Mouse (Mus musculus) embryonic facial prominence, embryonic 15.5 days (tissue): ENCODE results near the gene Myd88. TPM values are rescaled to one million over a fixed set of nuclear protein-coding genes. Genes with fewer than 3 reads are reported as not detected.
A peak's percentile ranks its signal among the peaks of the same experiment; 100 is the strongest.

Experiments used
- ATAC-seq: fragments of 200-750 bp; cut with Nextera tagmentation; 2 replicates; pipeline ENCODE4 v1.8.0; 2017; ENCODE audit warnings: low read depth, moderate TSS enrichment; ENCODE audit not compliant: insufficient number of reproducible peaks, low FRiP score, low TSS enrichment
- H3K27ac ChIP-seq: fragments of 300-500 bp; sonication (generic); replicated peaks from 2 replicates; pipeline ENCODE4 v1.5.1; 2015; ENCODE audit warnings: mild to moderate bottlenecking, inconsistent platforms
- H3K27me3 ChIP-seq: fragments of 300-500 bp; sonication (generic); 2 replicates; pipeline ENCODE4 v1.6.1; 2015; ENCODE audit warnings: inconsistent platforms
- H3K36me3 ChIP-seq: fragments of 300-500 bp; sonication (generic); 2 replicates; pipeline ENCODE4 v1.6.1; 2015; ENCODE audit warnings: mild to moderate bottlenecking, inconsistent platforms
- H3K4me1 ChIP-seq: fragments of 300-500 bp; sonication (generic); 2 replicates; pipeline ENCODE4 v1.6.1; 2015; ENCODE audit warnings: inconsistent platforms
- H3K4me2 ChIP-seq: fragments of 300-500 bp; sonication (generic); replicated peaks from 2 replicates; pipeline ENCODE4 v1.6.1; 2015; ENCODE audit warnings: mild to moderate bottlenecking, inconsistent platforms
- H3K4me3 ChIP-seq: fragments of 300-500 bp; sonication (generic); replicated peaks from 2 replicates; pipeline ENCODE4 v1.5.1; 2015; ENCODE audit warnings: mild to moderate bottlenecking, inconsistent platforms
- H3K9ac ChIP-seq: fragments of 300-500 bp; sonication (generic); 2 replicates; pipeline ENCODE4 v1.6.1; 2015; ENCODE audit warnings: inconsistent platforms
- H3K9me3 ChIP-seq: fragments of 300-500 bp; sonication (generic); replicated peaks from 2 replicates; pipeline ENCODE4 v1.6.1; 2016; ENCODE audit warnings: inconsistent platforms
- WGBS: fragments of 180-500 bp; shearing (Covaris S2); methylation state at CpG from one replicate; pipeline ENCODE4 v1.1.7; 2015; 5-methylcytosine and 5-hydroxymethylcytosine counted together
- polyA plus RNA-seq: library from polyadenylated mRNA; unstranded; fragments of >200 nt; fragmentation: Nextera tagmentation; extraction: Ambion mirVana; gene quantifications from 2 replicates; pipeline ENCODE4 v1.2.1, GENCODE M21; 2015

The Myd88 gene
- polyA plus RNA-seq, 1 experiment from 2014 or later, result 33.1 TPM

DNA sequence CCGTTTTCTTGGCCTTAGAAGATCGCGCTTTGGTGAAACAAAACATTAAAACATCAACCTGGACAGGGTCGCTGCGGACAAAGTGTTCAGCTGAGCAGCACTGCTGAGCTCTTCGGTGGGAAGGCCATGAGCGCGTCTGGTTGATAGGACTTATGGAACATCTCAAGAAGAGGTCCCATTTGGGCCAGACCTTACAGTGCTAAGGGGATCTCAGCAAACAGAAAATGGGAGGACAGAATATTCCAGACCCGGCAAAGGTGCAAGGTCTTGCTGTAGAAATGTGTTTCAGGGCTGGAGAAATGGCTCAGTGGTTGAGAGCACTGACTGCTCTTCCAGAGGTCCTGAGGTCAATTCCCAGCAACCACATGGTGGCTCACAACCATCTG is 18.0 kb downstream of the Myd88 start:
- 6% methylated on average over 9 of the region's 9 CpGs for WGBS
- peak overlapping the region; percentile 98 for H3K4me2 ChIP-seq
- peak overlapping the region; percentile 94 for H3K27ac ChIP-seq
- H3K4me1 ChIP-seq, result peaks cover 14% of the 10 kb centered on the region
- peak overlapping the region; percentile 94 for H3K4me3 ChIP-seq
- no peaks in the 10 kb centered on the region for H3K9me3 ChIP-seq
- H3K36me3 ChIP-seq, result no peaks in the 10 kb centered on the region
- H3K9ac ChIP-seq, result peak overlapping the region; percentile 41; the same call in 1 of the 2 replicates
- H3K27me3 ChIP-seq, result no peaks in the 10 kb centered on the region
- no peak for ATAC-seq

DNA sequence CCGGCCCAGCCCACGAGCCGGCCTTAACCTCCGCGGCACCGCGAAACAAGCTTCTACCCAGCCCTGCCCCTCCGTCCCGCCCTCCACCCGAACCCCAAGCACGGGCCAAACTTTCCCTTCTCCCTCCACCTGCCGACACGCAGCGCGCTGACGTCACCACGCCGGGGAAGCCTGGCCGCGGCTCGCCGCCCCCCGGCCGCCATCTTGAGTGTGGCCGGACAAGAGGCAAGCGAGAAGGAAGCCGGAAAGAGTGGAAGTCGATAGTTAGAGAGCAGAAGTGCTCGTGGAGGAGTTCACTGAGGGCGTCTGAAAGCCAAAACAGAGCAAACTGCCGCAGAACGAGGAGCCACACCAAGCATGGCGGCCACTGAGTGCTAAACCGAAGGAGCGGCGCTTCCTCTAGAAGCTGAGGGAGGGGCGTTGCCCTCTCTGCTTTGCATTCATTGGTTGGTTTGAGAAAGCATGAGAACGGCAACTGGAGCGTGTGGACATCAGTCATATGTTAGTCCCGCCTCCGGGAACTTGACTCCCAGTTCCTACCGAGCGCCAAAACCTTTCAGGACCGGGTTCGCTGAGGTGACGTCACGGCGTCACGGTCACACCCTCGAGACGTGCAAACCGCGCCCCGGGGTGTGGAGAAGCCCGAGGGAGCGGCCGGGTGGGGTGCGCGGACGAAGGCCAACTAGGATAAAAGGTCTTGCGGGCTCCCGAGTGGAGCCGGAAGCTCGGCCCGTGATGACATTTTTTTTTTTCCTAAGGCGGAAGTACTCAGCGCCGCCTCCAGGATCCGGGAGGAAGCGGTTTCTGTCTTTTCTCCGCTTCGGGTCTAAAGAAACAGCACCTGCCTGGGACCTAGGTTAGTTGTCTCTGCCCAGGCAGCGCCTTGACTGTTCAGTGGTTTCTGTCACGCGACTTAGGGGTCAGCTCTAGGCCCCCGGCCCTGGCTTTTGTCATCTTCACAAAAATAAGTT is 18.6 kb downstream of the Myd88 start, which contains the start of gene Oxsr1:
Gene Oxsr1 (minus strand): TSS at position 139 of the 971 bp plus-strand sequence.
- Histone ChIP-seq H3K9me3 (no peaks in the 10 kb centered on the region), H3K27me3 (no peaks in the 10 kb centered on the region), H3K4me1 (peaks cover 14% of the 10 kb centered on the region), H3K9ac (peak within 1 kb of the TSS; percentile 79), H3K4me2 (peak within 1 kb of the TSS; percentile 98), H3K4me3 (peak within 1 kb of the TSS; percentile 94), H3K27ac (peak within 1 kb of the TSS; percentile 94), H3K36me3 (no peaks in the 10 kb centered on the region)
- under 1% methylated on average over 76 of the region's 76 CpGs for WGBS
- ATAC-seq, result peak; percentile 98

DNA sequence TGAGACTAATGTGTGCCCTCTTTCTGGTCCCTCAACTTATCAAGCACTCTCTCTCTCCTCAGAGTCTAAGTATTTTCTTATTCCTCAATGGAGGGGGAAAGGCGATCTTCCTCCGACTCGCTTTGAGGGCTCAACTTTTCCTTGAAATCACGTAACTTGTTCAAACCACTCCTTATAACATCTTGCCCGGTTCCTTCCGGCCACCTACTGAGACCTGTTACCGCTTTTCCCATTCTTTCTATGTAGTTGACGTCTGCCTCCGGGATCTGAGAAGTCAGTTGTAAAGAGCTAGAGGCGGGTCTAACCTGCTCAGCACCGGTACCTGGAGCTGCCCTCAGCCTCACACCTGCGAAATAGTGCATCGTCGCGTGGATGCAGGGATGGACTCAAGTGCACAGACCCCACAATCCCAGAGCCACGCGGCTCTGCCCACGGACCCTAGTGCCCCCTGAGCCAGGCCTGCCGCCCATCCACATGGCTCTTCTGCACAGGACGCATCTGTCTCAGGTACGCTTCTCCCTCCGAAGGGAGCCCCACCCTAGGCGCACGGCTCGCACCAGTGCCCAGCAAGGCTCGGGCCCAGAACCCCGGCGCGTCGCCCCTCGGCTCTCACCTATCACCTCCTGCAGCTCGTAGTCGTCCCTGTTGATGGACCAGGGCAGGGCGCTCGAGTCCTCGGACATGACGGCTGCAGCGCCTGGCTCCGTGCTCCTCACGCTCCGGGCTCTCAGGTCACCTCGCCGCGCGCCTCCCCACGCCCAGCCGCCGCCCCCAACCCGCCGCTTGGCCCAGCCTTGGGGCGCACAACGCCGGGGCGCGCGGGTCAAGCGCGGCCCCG is 19.6 kb downstream of the Myd88 start:
- no peaks in the 10 kb centered on the region for H3K9me3 ChIP-seq
- no peaks in the 10 kb centered on the region for H3K36me3 ChIP-seq
- no peaks in the 10 kb centered on the region for H3K27me3 ChIP-seq
- peak; percentile 18 for ATAC-seq
- peak overlapping the region; percentile 94 for H3K4me3 ChIP-seq
- peak overlapping the region; percentile 79 for H3K9ac ChIP-seq
- H3K4me2 ChIP-seq, result peak overlapping the region; percentile 98
- H3K4me1 ChIP-seq, result peaks cover 14% of the 10 kb centered on the region
- WGBS, result under 1% methylated on average over 58 of the region's 59 CpGs
- peak overlapping the region; percentile 94 for H3K27ac ChIP-seq

DNA sequence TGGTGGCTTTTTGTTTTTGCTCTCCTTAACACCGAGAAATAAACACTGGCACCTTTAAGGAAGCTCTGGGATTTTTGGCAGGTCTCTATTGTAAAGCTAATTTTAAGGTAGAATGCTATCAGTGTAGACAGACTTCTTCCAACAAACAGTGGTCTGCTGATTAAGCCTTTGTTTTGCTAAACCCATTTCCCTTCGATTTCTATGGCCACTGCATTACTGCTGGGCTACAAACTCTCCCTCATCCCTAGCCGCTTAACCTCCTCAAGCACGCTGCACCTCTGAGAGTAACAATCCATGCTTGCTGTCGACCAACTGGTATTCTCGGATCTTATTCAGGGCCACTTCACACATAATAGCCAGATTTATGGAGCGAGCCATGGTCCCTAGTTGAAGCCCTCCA is 20.3 kb downstream of the Myd88 start:
- Histone ChIP-seq H3K4me2 (peak overlapping the region; percentile 98), H3K9ac (peak overlapping the region; percentile 79; the same call in 1 of the 2 replicates), H3K27ac (no peak overlapping the region), H3K4me3 (peak overlapping the region; percentile 94), H3K9me3 (no peaks in the 10 kb centered on the region), H3K36me3 (no peaks in the 10 kb centered on the region), H3K27me3 (no peaks in the 10 kb centered on the region), H3K4me1 (peaks cover 14% of the 10 kb centered on the region)
- ATAC-seq, result no peak
- 13% methylated on average over 7 of the region's 7 CpGs for WGBS

DNA sequence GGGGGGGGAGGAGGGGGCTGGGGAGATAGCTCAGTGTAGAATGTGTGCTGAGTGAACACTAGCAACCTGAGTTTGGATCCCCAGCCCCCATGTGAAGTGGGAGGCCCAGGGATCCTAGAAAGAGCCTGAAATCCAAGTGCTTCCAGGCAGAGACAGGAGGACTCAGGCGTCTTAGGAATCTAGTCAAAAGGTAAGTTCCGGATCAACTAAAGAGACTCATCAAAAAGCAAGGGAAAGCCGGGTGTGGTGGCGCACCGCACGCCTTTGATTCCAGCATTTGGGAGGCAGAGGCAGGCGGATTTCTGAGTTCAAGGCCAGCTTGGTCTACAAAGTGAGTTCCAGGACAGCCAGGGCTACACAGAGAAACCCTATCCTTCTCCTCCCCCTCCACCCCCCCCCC is 20.8 kb downstream of the Myd88 start:
- 86% methylated on average over 7 of the region's 7 CpGs for WGBS
- H3K4me2 ChIP-seq, result peak overlapping the region; percentile 98; the same call in 1 of the 2 replicates
- no peaks in the 10 kb centered on the region for H3K27me3 ChIP-seq
- no peak overlapping the region for H3K9ac ChIP-seq
- no peak overlapping the region for H3K27ac ChIP-seq
- H3K9me3 ChIP-seq, result no peaks in the 10 kb centered on the region
- no peak overlapping the region for H3K4me3 ChIP-seq
- H3K36me3 ChIP-seq, result no peaks in the 10 kb centered on the region
- peaks cover 14% of the 10 kb centered on the region for H3K4me1 ChIP-seq
- no peak for ATAC-seq

DNA sequence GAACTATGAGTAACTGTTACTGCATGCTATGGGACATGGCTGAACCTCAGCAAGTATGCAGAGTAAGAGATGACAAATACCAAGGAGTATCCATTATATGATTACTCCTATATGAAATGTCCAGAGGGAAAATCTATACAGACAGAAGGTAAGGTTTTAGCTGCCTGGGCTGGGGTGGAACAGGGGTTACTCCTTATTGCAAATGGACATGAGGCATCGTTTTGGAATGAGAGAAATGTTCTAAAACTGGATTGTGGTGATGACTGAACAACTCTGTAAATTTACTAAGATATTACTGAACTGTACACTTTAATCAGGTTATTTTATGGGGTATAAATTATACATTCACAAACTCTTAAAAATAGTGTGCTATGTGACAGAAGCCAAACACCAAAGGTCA is 22.3 kb downstream of the Myd88 start:
- WGBS, result 86% methylated on average over 1 of the region's 1 CpGs
- no peak for ATAC-seq

DNA sequence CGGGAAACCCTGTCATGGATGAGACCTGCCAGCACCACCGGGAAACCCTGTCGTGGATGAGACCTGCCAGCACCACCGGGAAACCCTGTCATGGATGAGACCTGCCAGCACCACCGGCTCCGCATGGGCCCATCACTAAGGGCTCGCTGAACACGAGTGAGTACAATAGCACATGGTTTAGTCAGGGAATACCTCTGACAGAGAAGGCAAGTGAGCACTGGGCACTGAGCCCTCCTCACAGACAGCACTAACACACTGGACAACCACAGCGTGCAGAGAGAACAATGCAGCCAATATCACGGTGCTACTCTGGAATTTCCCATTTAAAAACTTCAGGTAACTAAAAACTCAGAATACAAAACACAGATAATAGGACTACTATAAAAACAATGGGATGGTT is 28.1 kb downstream of the Myd88 start:
- ATAC-seq, result no peak
- WGBS, result 92% methylated on average over 10 of the region's 10 CpGs
- no peaks in the 10 kb centered on the region for H3K27me3 ChIP-seq

More for the DNA sequence above, 22.3 kb downstream of the Myd88 start:
- no peaks in the 10 kb centered on the region for H3K9me3 ChIP-seq
- H3K4me1 ChIP-seq, result peaks cover 14% of the 10 kb centered on the region
- H3K4me3 ChIP-seq, result no peak overlapping the region
- H3K9ac ChIP-seq, result no peak overlapping the region
- no peak overlapping the region for H3K4me2 ChIP-seq
- H3K27me3 ChIP-seq, result no peaks in the 10 kb centered on the region
- no peak overlapping the region for H3K27ac ChIP-seq
- H3K36me3 ChIP-seq, result no peaks in the 10 kb centered on the region

DNA sequence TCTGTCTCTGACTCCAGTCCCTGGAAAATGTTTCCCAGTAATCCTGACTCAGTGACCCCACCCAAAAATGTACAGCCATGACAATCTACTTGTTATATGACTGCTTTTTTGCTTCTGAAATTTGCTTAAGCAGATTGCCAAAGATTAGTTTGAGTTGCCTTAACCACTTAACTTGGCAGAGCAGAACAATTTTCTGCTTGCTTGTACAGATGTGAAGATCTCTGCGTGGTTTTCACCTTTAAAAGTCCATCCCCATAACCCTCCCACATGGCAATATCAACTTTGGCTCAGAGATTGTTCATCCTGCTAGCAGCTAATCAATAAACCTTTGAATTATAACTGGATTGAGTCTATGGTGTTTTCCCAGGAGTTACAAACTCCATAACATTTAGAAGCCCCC is 32.1 kb downstream of the Myd88 start:
- Histone ChIP-seq H3K9me3 (no peaks in the 10 kb centered on the region), H3K27ac (no peak overlapping the region), H3K36me3 (no peaks in the 10 kb centered on the region), H3K4me1 (no peaks in the 10 kb centered on the region), H3K9ac (no peak overlapping the region), H3K27me3 (no peaks in the 10 kb centered on the region), H3K4me2 (no peak overlapping the region), H3K4me3 (no peak overlapping the region)
- 93% methylated on average over 1 of the region's 1 CpGs for WGBS
- no peak for ATAC-seq

More for the DNA sequence above, 28.1 kb downstream of the Myd88 start:
- H3K4me3 ChIP-seq, result no peak overlapping the region
- no peaks in the 10 kb centered on the region for H3K9me3 ChIP-seq
- H3K36me3 ChIP-seq, result no peaks in the 10 kb centered on the region
- H3K9ac ChIP-seq, result no peak overlapping the region
- H3K27ac ChIP-seq, result no peak overlapping the region
- no peaks in the 10 kb centered on the region for H3K4me1 ChIP-seq
- no peak overlapping the region for H3K4me2 ChIP-seq

DNA sequence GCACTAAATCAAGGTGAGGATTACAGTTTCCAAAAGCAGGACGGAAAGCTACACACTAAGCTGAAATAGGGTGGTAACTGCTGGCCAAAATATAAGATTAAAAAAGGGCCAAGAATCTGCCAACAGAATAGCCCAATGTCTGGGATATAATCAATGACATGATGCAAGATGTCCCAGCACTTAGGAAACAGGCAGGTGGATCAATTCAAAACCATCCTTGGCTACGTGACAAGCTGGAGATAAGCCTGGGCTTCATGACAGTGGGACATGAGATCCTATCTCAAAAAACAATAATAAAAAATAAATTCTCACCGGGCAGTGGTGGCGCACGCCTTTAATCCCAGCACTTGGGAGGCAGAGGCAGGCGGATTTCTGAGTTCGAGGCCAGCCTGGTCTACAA is 35.3 kb downstream of the Myd88 start:
- Histone ChIP-seq H3K4me1 (no peaks in the 10 kb centered on the region), H3K27me3 (no peaks in the 10 kb centered on the region), H3K9me3 (no peaks in the 10 kb centered on the region), H3K4me2 (no peak overlapping the region), H3K4me3 (no peak overlapping the region), H3K27ac (no peak overlapping the region), H3K9ac (no peak overlapping the region), H3K36me3 (peaks cover 10% of the 10 kb centered on the region)
- WGBS, result 93% methylated on average over 7 of the region's 7 CpGs
- no peak for ATAC-seq

DNA sequence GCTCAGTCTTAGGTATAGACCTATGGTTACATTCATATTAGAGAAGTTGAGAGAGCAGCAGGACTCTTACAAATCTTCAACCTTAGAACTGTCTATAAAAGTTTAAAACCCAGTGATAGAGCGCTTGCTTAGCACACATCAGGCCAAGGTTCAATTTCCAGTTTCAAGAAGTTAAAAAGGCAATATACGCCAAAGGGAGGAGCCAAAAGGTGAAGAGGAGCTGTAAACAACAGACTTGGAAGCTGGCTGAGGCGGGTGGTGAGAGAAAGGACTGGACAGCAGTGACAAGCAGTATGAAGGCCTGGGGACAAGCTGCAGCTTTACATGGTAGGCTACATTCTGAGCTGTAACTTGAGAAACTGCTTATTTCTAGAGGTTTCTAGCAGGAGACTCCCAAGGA is 42.6 kb downstream of the Myd88 start:
- Histone ChIP-seq H3K4me1 (no peaks in the 10 kb centered on the region), H3K27ac (no peak overlapping the region), H3K36me3 (peaks cover 13% of the 10 kb centered on the region), H3K9me3 (no peaks in the 10 kb centered on the region), H3K4me3 (no peak overlapping the region), H3K4me2 (no peak overlapping the region), H3K27me3 (no peaks in the 10 kb centered on the region), H3K9ac (no peak overlapping the region)
- 95% methylated on average over 3 of the region's 3 CpGs for WGBS
- ATAC-seq, result no peak

DNA sequence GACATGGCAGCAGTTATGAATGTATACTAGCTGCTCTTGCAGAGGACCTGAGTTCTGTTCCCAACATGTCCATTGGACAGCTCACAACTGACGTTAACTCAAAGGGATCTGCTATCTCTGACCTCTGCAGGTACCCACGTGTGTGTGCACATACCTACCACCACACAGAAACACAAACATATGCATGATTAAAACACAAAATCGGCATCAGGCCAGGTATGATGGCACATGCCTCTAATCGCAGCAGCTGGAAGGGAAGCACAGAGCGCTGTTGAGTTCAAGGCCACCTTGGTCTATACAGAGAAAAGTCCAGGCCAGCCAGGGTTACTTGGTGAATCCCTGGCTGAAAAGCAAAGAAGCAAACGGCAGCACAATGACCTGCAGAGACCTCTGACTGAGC is 43.5 kb downstream of the Myd88 start:
- Histone ChIP-seq H3K27ac (no peak overlapping the region), H3K36me3 (peaks cover 13% of the 10 kb centered on the region), H3K4me3 (no peak overlapping the region), H3K27me3 (no peaks in the 10 kb centered on the region), H3K9me3 (no peaks in the 10 kb centered on the region), H3K9ac (no peak overlapping the region), H3K4me2 (no peak overlapping the region), H3K4me1 (no peaks in the 10 kb centered on the region)
- 85% methylated on average over 6 of the region's 6 CpGs for WGBS
- ATAC-seq, result no peak
